Mouse (Mus musculus) naive thymus-derived CD4-positive, alpha-beta T cell, adult 2 months (primary cell): Measurements from ENCODE around the gene Rubcn.

Experiments
- DNase-seq: peaks from one replicate; pipeline ENCODE4 v3.0.0-alpha.2; 2011; ENCODE audit warnings: low read depth

Gene Rubcn

GRCm38 (mm10) chr16:32818441-32818840, 59.1 kb downstream of the Rubcn start:
- DNase-seq, result no peak

GRCm38 (mm10) chr16:32818036-32818435, 59.5 kb downstream of the Rubcn start:
- DNase-seq, result no peak

GRCm38 (mm10) chr16:32815160-32815605, 62.4 kb downstream of the Rubcn start:
- DNase-seq, result peak; percentile 17

GRCm38 (mm10) chr16:32814539-32814938, 63.0 kb downstream of the Rubcn start:
- peak; percentile 60 for DNase-seq

GRCm38 (mm10) chr16:32813771-32814170, 63.8 kb downstream of the Rubcn start:
- DNase-seq, result peak; percentile 6

- DNase-seq, result no peak
These were observed 64.2 kb downstream of the Rubcn start for GRCm38 (mm10) chr16:32813362-32813761.

GRCm38 (mm10) chr16:32812888-32813361, 64.6 kb downstream of the Rubcn start:
- peak; percentile 92 for DNase-seq

- no peak for DNase-seq
These were observed 67.2 kb downstream of the Rubcn start, which contains the start of gene Smbd1 for GRCm38 (mm10) chr16:32810321-32810720. Gene Smbd1, minus strand, starts transcription at chr16:32810477.

- no peak for DNase-seq
These were observed 70.0 kb downstream of the Rubcn start for GRCm38 (mm10) chr16:32807408-32808185.

GRCm38 (mm10) chr16:32805151-32805550, 72.4 kb downstream of the Rubcn start:
- DNase-seq, result no peak

- DNase-seq, result no peak
These were observed 73.7 kb downstream of the Rubcn start for GRCm38 (mm10) chr16:32803901-32804300.

- DNase-seq, result no peak
These were observed 74.2 kb downstream of the Rubcn start for GRCm38 (mm10) chr16:32803252-32803853.

- DNase-seq, result no peak
These were observed 80.2 kb downstream of the Rubcn start, which contains the start of gene Muc20 for GRCm38 (mm10) chr16:32797426-32797689. Gene Muc20, minus strand, starts transcription at chr16:32797435.

- DNase-seq, result no peak
These were observed 80.7 kb downstream of the Rubcn start for GRCm38 (mm10) chr16:32796676-32797425.

GRCm38 (mm10) chr16:32795177-32795576, 82.4 kb downstream of the Rubcn start:
- DNase-seq, result no peak

GRCm38 (mm10) chr16:32790056-32790455, 87.5 kb downstream of the Rubcn start:
- no peak for DNase-seq

GRCm38 (mm10) chr16:32784840-32785239, 92.7 kb downstream of the Rubcn start:
- DNase-seq, result no peak

- no peak for DNase-seq
These were observed 94.1 kb downstream of the Rubcn start for GRCm38 (mm10) chr16:32783324-32784062.

- DNase-seq, result no peak
These were observed 98.6 kb downstream of the Rubcn start for GRCm38 (mm10) chr16:32778956-32779355.

GRCm38 (mm10) chr16:32776676-32777075, 100.9 kb downstream of the Rubcn start:
- DNase-seq, result no peak
